Mouse (Mus musculus) forebrain, embryonic 11.5 days (tissue): ENCODE results near the gene Olfr1408. TPM values are rescaled to one million over a fixed set of nuclear protein-coding genes. Genes with fewer than 3 reads are reported as not detected.

ENCODE experiments used
- ATAC-seq: fragments of 200-750 bp; cut with Nextera tagmentation; replicated peaks from 2 replicates; pipeline ENCODE4 v1.8.0; 2017; ENCODE audit warnings: moderate TSS enrichment; ENCODE audit not compliant: low FRiP score
- DNase-seq: peaks from one replicate; pipeline ENCODE4 v3.0.0-alpha.2; 2017; ENCODE audit warnings: low spot score
- H3K27ac ChIP-seq: fragments of 300-500 bp; sonication (generic); 2 replicates; pipeline ENCODE4 v1.5.1; 2014; ENCODE audit warnings: low read depth, low read length
- H3K27me3 ChIP-seq: fragments of 300-500 bp; sonication (generic); 2 replicates; pipeline ENCODE4 v1.6.1; 2014; ENCODE audit warnings: mild to moderate bottlenecking, low read length, mixed read lengths; ENCODE audit not compliant: control insufficient read depth, insufficient read depth
- H3K36me3 ChIP-seq: fragments of 300-500 bp; sonication (generic); 2 replicates; pipeline ENCODE4 v1.6.1; 2014; ENCODE audit warnings: mild to moderate bottlenecking, low read length, moderate library complexity, mixed read lengths; ENCODE audit not compliant: control insufficient read depth, insufficient read depth
- H3K4me1 ChIP-seq: fragments of 300-500 bp; sonication (generic); replicated peaks from 2 replicates; pipeline ENCODE4 v1.6.1; 2014; ENCODE audit warnings: low read length, mixed read lengths; ENCODE audit not compliant: control insufficient read depth, insufficient read depth
- H3K4me2 ChIP-seq: fragments of 300-500 bp; sonication (generic); 2 replicates; pipeline ENCODE4 v1.6.1; 2014; ENCODE audit warnings: low read depth, mild to moderate bottlenecking, low read length, moderate library complexity, mixed read lengths; ENCODE audit not compliant: severe bottlenecking
- H3K4me3 ChIP-seq: fragments of 300-500 bp; sonication (generic); 2 replicates; pipeline ENCODE4 v1.5.1; 2014; ENCODE audit warnings: low read depth, low read length
- H3K9ac ChIP-seq: fragments of 300-500 bp; sonication (generic); 2 replicates; pipeline ENCODE4 v1.6.1; 2014; ENCODE audit warnings: low read length
- H3K9me3 ChIP-seq: fragments of 300-500 bp; sonication (generic); 2 replicates; pipeline ENCODE4 v1.6.1; 2016; ENCODE audit warnings: low read length, mixed read lengths; ENCODE audit not compliant: control insufficient read depth
- WGBS: fragments of 180-500 bp; shearing (Covaris S2); extraction: QIAGEN DNeasy Blood & Tissue Kit; methylation state at CpG from one replicate; pipeline ENCODE4 v1.1.7; 2014; 5-methylcytosine and 5-hydroxymethylcytosine counted together
- polyA plus RNA-seq: library from polyadenylated mRNA; unstranded; fragments of >200 nt; fragmentation: Nextera tagmentation; extraction: Ambion mirVana; gene quantifications from 2 replicates; pipeline ENCODE4 v1.2.1, GENCODE M21; 2014

The Olfr1408 gene
- not detected in 2 replicates for polyA plus RNA-seq

- ATAC-seq: no peak
- no peak within 1 kb of the TSS for H3K9ac ChIP-seq
- 74% methylated on average over 2 of the region's 2 CpGs for WGBS
- no peak within 1 kb of the TSS for H3K27ac ChIP-seq
- no peaks in the 10 kb centered on the region for H3K36me3 ChIP-seq
- H3K9me3 ChIP-seq: no peaks in the 10 kb centered on the region
- H3K4me1 ChIP-seq: no peaks in the 10 kb centered on the region
- H3K4me2 ChIP-seq: no peak within 1 kb of the TSS
- H3K27me3 ChIP-seq: no peaks in the 10 kb centered on the region
- no peak within 1 kb of the TSS for H3K4me3 ChIP-seq
- no peak for DNase-seq
Measured at GRCm38 (mm10) chr1:173137274-173137673, at the start of gene Olfr1408. TSS of gene Olfr1408 (minus strand) at chr1:173137374.

- no peak for ATAC-seq
- no peaks in the 10 kb centered on the region for H3K36me3 ChIP-seq
Measured at GRCm38 (mm10) chr1:173174154-173174842, 37.1 kb upstream of the Olfr1408 start.

More at GRCm38 (mm10) chr1:173174154-173174842, 37.1 kb upstream of the Olfr1408 start:
- Histone ChIP-seq H3K4me1 (no peaks in the 10 kb centered on the region), H3K27me3 (no peaks in the 10 kb centered on the region), H3K27ac (no peak overlapping the region), H3K9ac (no peak overlapping the region), H3K4me3 (no peak overlapping the region), H3K9me3 (no peaks in the 10 kb centered on the region), H3K4me2 (no peak overlapping the region)
- DNase-seq: no peak

Other genes starting within 250 kb of the Olfr1408 start
- not detected in 2 replicates for gene Apcs, start 242.3 kb downstream of the Olfr1408 start, polyA plus RNA-seq
- gene Olfr16, start 187.0 kb downstream of the Olfr1408 start, polyA plus RNA-seq: not detected in 2 replicates
- gene Olfr1406, start 53.3 kb upstream of the Olfr1408 start, polyA plus RNA-seq: not detected in 2 replicates
- not detected in 2 replicates for gene Olfr218, start 60.4 kb upstream of the Olfr1408 start, polyA plus RNA-seq
- gene Olfr1404, start 75.0 kb upstream of the Olfr1408 start, polyA plus RNA-seq: not detected in 2 replicates
- not detected in 2 replicates for gene Fcer1a, start 89.8 kb upstream of the Olfr1408 start, polyA plus RNA-seq
- not detected in 2 replicates for gene Olfr418, start 128.6 kb upstream of the Olfr1408 start, polyA plus RNA-seq
- gene Mptx2, start 140.4 kb upstream of the Olfr1408 start, polyA plus RNA-seq: not detected in 2 replicates
- gene Ackr1, start 196.4 kb upstream of the Olfr1408 start, polyA plus RNA-seq: 3.8 and 4.5 TPM in 2 replicates
- 4.3 and 5.8 TPM in 2 replicates for gene Aim2, start 213.5 kb upstream of the Olfr1408 start, polyA plus RNA-seq
- gene Cadm3, start 230.3 kb upstream of the Olfr1408 start, polyA plus RNA-seq: 15.6 and 16.0 TPM in 2 replicates